Mouse (Mus musculus) megakaryocyte, embryonic 14.5 days (primary cell): ENCODE data around the gene Mpnd.

Source experiments
- FLI1 ChIP-seq: IDR thresholded peaks from 2 replicates; pipeline ENCODE4 v1.6.1; 2012; ENCODE audit warnings: low read length, inconsistent platforms, mixed read lengths
- GATA1 ChIP-seq: IDR thresholded peaks from 3 replicates; pipeline ENCODE4 v1.6.1; 2012; ENCODE audit warnings: mixed read lengths, low read length, inconsistent platforms, borderline replicate concordance

GRCm38 (mm10) chr17:56010255-56010654 lies 4.7 kb downstream of the Mpnd start:
- TF ChIP-seq GATA1 (no peak), FLI1 (no peak)
